Mouse (Mus musculus): ENCODE data around the gene Fgfr2. TPM values are rescaled to one million over a fixed set of nuclear protein-coding genes. Genes with fewer than 3 reads are reported as not detected.
A peak's percentile ranks its signal among the peaks of the same experiment; 100 is the strongest.

The Fgfr2 gene
- polyA plus RNA-seq, 1 experiment from 2014 or later, result 92.0 TPM

DNA sequence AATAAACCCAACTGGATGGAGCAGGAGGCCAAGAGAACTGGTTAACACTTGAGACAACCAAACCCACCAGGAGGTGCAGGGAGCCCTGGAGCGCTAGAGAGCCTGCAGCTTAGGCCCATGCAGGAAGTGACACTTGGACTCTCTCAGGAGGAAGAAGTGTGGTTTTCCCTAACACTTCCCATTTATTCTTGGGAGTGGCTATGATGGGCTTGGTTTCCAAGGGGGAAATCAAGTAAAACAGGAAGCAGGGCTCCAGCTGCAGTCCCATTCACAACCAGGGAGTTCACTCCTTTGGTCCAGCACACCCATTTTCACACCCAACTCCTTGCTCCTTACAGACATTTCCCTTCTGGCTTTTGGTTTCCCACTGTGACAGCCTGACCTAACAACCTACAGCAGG lies 44.2 kb downstream of the Fgfr2 start:
- Histone ChIP-seq H3K27me3 (ENCODE audit: control insufficient read depth, insufficient read depth, low read length) (no peaks in the 10 kb centered on the region), H3K9me3 (ENCODE audit: control insufficient read depth, low read length) (no peaks in the 10 kb centered on the region), H3K4me1 (ENCODE audit: control insufficient read depth, insufficient read depth, low read length) (peaks cover 14% of the 10 kb centered on the region), H3K27ac (ENCODE audit: low read depth, low read length) (no peak overlapping the region), H3K4me3 (ENCODE audit: low read depth, low read length) (no peak overlapping the region), H3K9ac (ENCODE audit: low read length) (no peak overlapping the region), H3K36me3 (ENCODE audit: control insufficient read depth, insufficient read depth, low read length) (no peaks in the 10 kb centered on the region), H3K4me2 (no peak overlapping the region)
- DNase-seq (ENCODE audit: low spot score, missing footprints), result no peak
- 86% methylated on average over 1 of the region's 1 CpGs for WGBS
- no peak for ATAC-seq (ENCODE audit: low FRiP score)

DNA sequence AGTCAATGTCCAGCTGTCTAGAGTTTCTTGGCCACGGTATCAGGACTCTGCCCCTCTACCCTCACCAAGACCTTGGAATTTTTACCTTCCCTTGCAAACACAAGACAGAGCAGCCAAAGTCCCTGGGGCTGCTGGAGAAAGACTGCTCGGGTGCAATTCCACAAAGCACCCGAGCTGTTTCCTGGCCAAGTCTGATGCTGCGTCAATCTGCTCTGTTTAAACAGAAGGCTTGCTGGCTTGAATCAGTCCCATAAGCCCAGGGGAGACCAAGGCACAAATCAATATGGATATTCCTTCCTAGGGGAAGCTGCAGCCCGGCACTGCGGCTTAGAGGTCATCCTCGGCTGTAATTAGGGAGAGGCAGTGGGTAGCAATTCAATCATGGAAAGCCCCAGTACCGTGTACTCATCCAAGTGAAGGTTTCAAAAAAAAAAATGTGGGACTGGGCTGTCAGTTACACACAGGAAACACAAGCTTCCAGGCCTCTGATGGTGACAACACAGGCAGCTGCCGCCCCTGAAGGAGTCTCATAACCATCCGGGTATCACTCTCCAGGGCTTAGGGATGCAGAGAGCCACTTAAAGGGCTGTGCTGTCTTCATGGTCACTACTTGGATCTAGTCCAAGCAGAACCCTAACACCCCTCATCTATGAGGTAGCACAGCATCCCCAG lies 48.6 kb downstream of the Fgfr2 start:
- DNase-seq (ENCODE audit: low spot score, missing footprints), result no peak
- Histone ChIP-seq H3K36me3 (ENCODE audit: control insufficient read depth, insufficient read depth, low read length) (no peaks in the 10 kb centered on the region), H3K9ac (ENCODE audit: low read length) (no peak overlapping the region), H3K4me3 (ENCODE audit: low read depth, low read length) (no peak overlapping the region), H3K4me1 (ENCODE audit: control insufficient read depth, insufficient read depth, low read length) (peaks cover 52% of the 10 kb centered on the region), H3K27me3 (ENCODE audit: control insufficient read depth, insufficient read depth, low read length) (no peaks in the 10 kb centered on the region), H3K27ac (ENCODE audit: low read depth, low read length) (peak overlapping the region; percentile 37; the same call in 1 of the 2 replicates), H3K4me2 (no peak overlapping the region), H3K9me3 (ENCODE audit: control insufficient read depth, low read length) (no peaks in the 10 kb centered on the region)
- peak; percentile 39 for ATAC-seq (ENCODE audit: low FRiP score)
- 61% methylated on average over 10 of the region's 10 CpGs for WGBS

DNA sequence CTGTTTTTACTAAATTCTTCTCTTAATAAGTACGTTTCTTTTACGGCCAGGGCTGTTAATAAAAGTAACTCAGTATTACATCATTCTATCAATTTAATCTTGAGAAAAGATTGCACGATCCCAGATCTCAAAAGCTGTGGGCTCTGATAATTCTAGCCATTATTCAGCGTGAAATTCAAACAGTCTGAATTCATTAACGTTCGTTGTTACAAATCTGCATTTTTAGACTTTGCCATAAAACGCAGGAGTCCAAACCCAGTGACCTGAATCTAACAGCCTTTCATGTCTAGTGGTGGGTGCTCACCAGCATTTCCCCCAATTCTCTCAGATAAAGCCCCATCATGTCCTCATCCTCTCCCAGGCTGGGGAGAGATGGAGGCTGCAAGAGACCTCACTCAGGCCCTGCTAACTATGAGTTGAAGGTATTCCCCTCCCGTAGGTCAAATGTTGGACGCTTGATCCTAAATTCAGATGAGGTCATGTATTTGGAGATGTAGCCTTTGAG lies 50.0 kb downstream of the Fgfr2 start:
- DNase-seq (ENCODE audit: low spot score, missing footprints) (peak; percentile 88), ATAC-seq (ENCODE audit: low FRiP score) (0 out of 2 replicates have a peak, but pooled peaks have one; percentile 23)
- H3K27me3 ChIP-seq (ENCODE audit: control insufficient read depth, insufficient read depth, low read length), result no peaks in the 10 kb centered on the region
- no peaks in the 10 kb centered on the region for H3K9me3 ChIP-seq (ENCODE audit: control insufficient read depth, low read length)
- no peaks in the 10 kb centered on the region for H3K36me3 ChIP-seq (ENCODE audit: control insufficient read depth, insufficient read depth, low read length)
- WGBS, result 49% methylated on average over 9 of the region's 9 CpGs
- H3K27ac ChIP-seq (ENCODE audit: low read depth, low read length), result peak overlapping the region; percentile 17; the same call in 1 of the 2 replicates
- H3K4me1 ChIP-seq (ENCODE audit: control insufficient read depth, insufficient read depth, low read length), result peaks cover 52% of the 10 kb centered on the region
- H3K9ac ChIP-seq (ENCODE audit: low read length), result no peak overlapping the region
- no peak overlapping the region for H3K4me3 ChIP-seq (ENCODE audit: low read depth, low read length)
- H3K4me2 ChIP-seq, result no peak overlapping the region

DNA sequence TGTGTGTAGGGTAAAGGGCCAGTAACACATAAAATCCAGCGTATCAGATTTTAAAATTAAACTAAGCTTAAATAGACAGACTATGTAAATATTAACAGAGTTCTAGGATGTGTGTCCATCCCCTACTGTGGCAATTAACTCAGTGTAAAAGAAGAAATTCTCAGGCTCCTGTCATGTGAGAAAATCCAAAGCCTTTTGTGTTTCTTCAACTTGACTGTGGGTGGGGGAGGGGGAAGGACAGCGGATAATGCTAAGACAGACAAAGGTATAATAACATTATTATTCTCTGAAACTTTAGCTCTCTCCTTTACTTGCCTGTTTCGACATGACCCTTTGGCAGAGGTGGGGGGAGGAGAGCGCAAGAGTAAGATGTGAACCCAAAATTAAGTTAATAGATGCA lies 50.6 kb downstream of the Fgfr2 start:
- no peak overlapping the region for H3K9ac ChIP-seq (ENCODE audit: low read length)
- no peaks in the 10 kb centered on the region for H3K36me3 ChIP-seq (ENCODE audit: control insufficient read depth, insufficient read depth, low read length)
- WGBS, result 31% methylated on average over 4 of the region's 4 CpGs
- H3K4me1 ChIP-seq (ENCODE audit: control insufficient read depth, insufficient read depth, low read length), result peaks cover 58% of the 10 kb centered on the region
- ATAC-seq (ENCODE audit: low FRiP score) (peak; percentile 62; the same call in 1 of the 2 replicates), DNase-seq (ENCODE audit: low spot score, missing footprints) (no peak)
- H3K4me3 ChIP-seq (ENCODE audit: low read depth, low read length), result no peak overlapping the region
- H3K9me3 ChIP-seq (ENCODE audit: control insufficient read depth, low read length), result no peaks in the 10 kb centered on the region
- peak overlapping the region; percentile 18; the same call in 1 of the 2 replicates for H3K4me2 ChIP-seq
- H3K27ac ChIP-seq (ENCODE audit: low read depth, low read length), result peak overlapping the region; percentile 59; the same call in 1 of the 2 replicates
- H3K27me3 ChIP-seq (ENCODE audit: control insufficient read depth, insufficient read depth, low read length), result no peaks in the 10 kb centered on the region

DNA sequence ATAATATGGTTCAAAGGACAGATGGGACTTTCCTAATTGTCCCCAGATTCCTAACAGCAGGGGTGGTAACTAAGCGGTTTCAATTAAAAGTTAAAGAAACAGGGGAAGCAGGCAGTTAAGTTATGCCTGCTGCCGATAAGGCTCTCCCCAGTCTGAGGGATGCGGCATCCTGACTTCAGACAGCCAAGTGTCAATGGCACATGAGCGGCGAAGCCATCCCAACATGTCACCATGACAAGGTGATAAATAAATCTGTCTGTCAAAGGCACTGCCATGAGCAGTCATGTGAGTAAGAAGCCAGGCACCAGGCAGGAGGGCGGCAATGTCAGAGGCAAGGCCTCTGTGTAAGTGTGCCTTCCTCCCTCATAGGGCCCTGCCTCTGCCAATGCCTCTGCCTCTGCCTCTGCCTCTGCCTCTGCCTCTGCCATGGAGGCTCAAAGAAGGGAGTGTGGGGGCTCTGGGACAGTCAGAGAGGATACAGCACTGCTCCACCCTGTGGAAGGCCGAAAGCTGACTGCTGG lies 55.8 kb downstream of the Fgfr2 start:
- no peak overlapping the region for H3K27ac ChIP-seq (ENCODE audit: low read depth, low read length)
- H3K36me3 ChIP-seq (ENCODE audit: control insufficient read depth, insufficient read depth, low read length), result no peaks in the 10 kb centered on the region
- H3K4me2 ChIP-seq, result no peak overlapping the region
- H3K4me3 ChIP-seq (ENCODE audit: low read depth, low read length), result no peak overlapping the region
- no peak for ATAC-seq (ENCODE audit: low FRiP score)
- no peaks in the 10 kb centered on the region for H3K9me3 ChIP-seq (ENCODE audit: control insufficient read depth, low read length)
- peaks cover 38% of the 10 kb centered on the region for H3K4me1 ChIP-seq (ENCODE audit: control insufficient read depth, insufficient read depth, low read length)
- peak; percentile 84 for DNase-seq (ENCODE audit: low spot score, missing footprints)
- 48% methylated on average over 7 of the region's 7 CpGs for WGBS
- H3K27me3 ChIP-seq (ENCODE audit: control insufficient read depth, insufficient read depth, low read length), result no peaks in the 10 kb centered on the region
- H3K9ac ChIP-seq (ENCODE audit: low read length), result 0 out of 2 replicates have a peak overlapping the region, but pooled peaks have one; percentile 6

DNA sequence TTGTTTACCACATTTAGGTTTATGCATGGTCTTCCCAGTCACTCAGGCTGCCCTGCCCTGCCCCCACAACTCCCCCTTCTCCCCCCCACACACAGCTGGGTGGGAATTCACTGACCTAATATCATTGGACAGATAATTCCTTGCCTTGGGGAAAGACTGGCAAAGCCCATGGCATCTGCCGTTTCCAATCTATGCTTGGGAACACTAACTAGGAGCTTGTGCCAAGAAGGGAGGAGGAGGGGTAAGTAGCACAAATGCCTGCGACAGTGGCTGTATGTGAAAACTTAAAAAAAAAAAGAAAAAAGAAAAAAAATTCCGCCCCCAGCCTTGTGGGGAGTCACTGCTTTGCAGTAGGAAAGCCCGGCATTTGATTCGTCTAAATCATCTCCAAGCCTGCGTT lies 56.4 kb downstream of the Fgfr2 start:
- Histone ChIP-seq H3K9ac (ENCODE audit: low read length) (no peak overlapping the region), H3K4me1 (ENCODE audit: control insufficient read depth, insufficient read depth, low read length) (peaks cover 32% of the 10 kb centered on the region), H3K36me3 (ENCODE audit: control insufficient read depth, insufficient read depth, low read length) (no peaks in the 10 kb centered on the region), H3K4me3 (ENCODE audit: low read depth, low read length) (no peak overlapping the region), H3K27ac (ENCODE audit: low read depth, low read length) (no peak overlapping the region), H3K27me3 (ENCODE audit: control insufficient read depth, insufficient read depth, low read length) (no peaks in the 10 kb centered on the region), H3K4me2 (no peak overlapping the region), H3K9me3 (ENCODE audit: control insufficient read depth, low read length) (no peaks in the 10 kb centered on the region)
- no peak for ATAC-seq (ENCODE audit: low FRiP score)
- DNase-seq (ENCODE audit: low spot score, missing footprints), result no peak
- WGBS, result 38% methylated on average over 6 of the region's 6 CpGs

DNA sequence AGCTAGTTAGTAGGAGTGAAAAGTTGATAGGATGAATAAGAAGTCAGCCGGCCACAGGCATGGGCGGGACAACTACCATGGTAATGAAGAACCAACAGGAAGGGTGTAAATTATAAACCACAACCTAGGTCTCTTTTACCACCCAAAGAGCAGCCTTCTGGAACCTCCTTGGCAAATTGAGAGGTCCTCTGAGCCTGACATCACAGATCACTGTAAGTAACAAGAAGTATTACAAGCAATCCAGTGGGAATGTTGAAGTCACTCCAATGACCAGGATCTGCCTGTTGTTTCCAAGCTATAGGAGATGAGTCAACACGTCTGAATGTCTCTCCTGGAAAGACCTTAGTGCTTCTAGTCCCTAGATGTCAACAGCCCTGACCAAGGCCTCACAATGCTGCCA lies 61.1 kb downstream of the Fgfr2 start:
- DNase-seq (ENCODE audit: low spot score, missing footprints) (no peak), ATAC-seq (ENCODE audit: low FRiP score) (no peak)
- Histone ChIP-seq H3K27me3 (ENCODE audit: control insufficient read depth, insufficient read depth, low read length) (no peaks in the 10 kb centered on the region), H3K36me3 (ENCODE audit: control insufficient read depth, insufficient read depth, low read length) (no peaks in the 10 kb centered on the region), H3K4me3 (ENCODE audit: low read depth, low read length) (no peak overlapping the region), H3K9me3 (ENCODE audit: control insufficient read depth, low read length) (no peaks in the 10 kb centered on the region), H3K27ac (ENCODE audit: low read depth, low read length) (no peak overlapping the region), H3K9ac (ENCODE audit: low read length) (no peak overlapping the region), H3K4me1 (ENCODE audit: control insufficient read depth, insufficient read depth, low read length) (peaks cover 5% of the 10 kb centered on the region), H3K4me2 (no peak overlapping the region)
- WGBS, result 93% methylated on average over 3 of the region's 3 CpGs

DNA sequence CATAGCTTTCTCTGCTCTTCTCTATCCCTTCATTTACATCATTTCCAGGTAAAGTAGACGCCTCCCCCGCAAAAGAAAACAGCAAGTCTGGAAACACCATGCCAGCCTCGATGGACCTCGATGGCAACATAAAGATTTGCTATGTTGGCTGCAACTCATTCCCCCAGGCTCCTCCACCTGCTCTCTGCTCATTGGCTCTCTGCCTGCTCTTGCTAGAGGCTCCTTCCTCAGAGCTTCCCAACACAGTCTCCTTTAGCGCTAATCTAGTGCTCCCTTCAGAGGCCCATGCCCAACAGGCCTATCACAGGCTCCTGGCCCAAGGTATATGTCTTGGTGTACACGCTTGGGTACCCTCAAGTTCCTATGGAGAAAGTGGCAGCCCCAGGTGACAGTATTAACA lies 63.0 kb downstream of the Fgfr2 start:
- H3K36me3 ChIP-seq (ENCODE audit: control insufficient read depth, insufficient read depth, low read length), result no peaks in the 10 kb centered on the region
- no peak for ATAC-seq (ENCODE audit: low FRiP score)
- H3K9ac ChIP-seq (ENCODE audit: low read length), result no peak overlapping the region
- no peak overlapping the region for H3K4me2 ChIP-seq
- H3K27me3 ChIP-seq (ENCODE audit: control insufficient read depth, insufficient read depth, low read length), result no peaks in the 10 kb centered on the region
- 94% methylated on average over 6 of the region's 6 CpGs for WGBS
- DNase-seq (ENCODE audit: low spot score, missing footprints), result no peak
- H3K4me1 ChIP-seq (ENCODE audit: control insufficient read depth, insufficient read depth, low read length), result no peaks in the 10 kb centered on the region; the same call in 1 of the 2 replicates
- H3K4me3 ChIP-seq (ENCODE audit: low read depth, low read length), result no peak overlapping the region
- H3K9me3 ChIP-seq (ENCODE audit: control insufficient read depth, low read length), result no peaks in the 10 kb centered on the region
- no peak overlapping the region for H3K27ac ChIP-seq (ENCODE audit: low read depth, low read length)

DNA sequence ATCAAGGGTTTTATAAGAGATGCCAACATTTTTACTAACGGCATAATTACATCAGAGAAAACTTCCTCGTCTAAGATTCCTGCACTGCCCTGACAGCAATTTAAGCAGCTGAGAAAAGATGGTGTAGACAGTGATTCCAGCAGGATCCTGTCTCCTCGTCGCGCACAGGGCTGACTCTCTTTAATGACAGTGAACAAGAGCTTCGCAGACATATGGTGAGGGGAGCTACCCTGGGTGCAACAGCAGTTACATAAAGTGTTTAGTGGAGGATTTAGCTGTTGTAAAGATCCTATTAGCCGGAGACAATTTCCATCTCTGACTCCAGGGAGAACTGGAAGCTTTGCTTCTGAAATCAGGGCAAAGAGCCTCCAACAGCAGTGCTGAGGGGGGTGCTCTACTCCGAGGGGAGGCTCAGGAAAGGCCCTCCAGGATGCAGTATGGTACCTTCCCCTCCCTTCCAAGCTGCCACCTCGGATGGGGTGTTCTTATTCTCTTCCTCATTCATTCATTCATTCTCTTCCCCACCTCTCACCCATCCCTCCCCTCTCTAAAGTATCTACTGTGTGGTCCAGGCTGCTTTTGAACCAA lies 63.5 kb downstream of the Fgfr2 start:
- ATAC-seq (ENCODE audit: low FRiP score), result no peak
- Histone ChIP-seq H3K36me3 (ENCODE audit: control insufficient read depth, insufficient read depth, low read length) (no peaks in the 10 kb centered on the region), H3K9me3 (ENCODE audit: control insufficient read depth, low read length) (no peaks in the 10 kb centered on the region), H3K9ac (ENCODE audit: low read length) (no peak overlapping the region), H3K27ac (ENCODE audit: low read depth, low read length) (no peak overlapping the region), H3K4me3 (ENCODE audit: low read depth, low read length) (no peak overlapping the region), H3K27me3 (ENCODE audit: control insufficient read depth, insufficient read depth, low read length) (no peaks in the 10 kb centered on the region), H3K4me2 (no peak overlapping the region), H3K4me1 (ENCODE audit: control insufficient read depth, insufficient read depth, low read length) (no peaks in the 10 kb centered on the region; the same call in 1 of the 2 replicates)
- WGBS, result 81% methylated on average over 9 of the region's 9 CpGs
- DNase-seq (ENCODE audit: low spot score, missing footprints), result peak; percentile 78
